Mouse (Mus musculus): ENCODE measurements around the gene Zer1. TPM values are rescaled to one million over a fixed set of nuclear protein-coding genes. Genes with fewer than 3 reads are reported as not detected.
A peak's percentile ranks its signal among the peaks of the same experiment; 100 is the strongest.
"Not testable (repeated sequence)": the region's sequence is repeated elsewhere in the genome, so short reads cannot be mapped to it uniquely, and the experiment has no call there.

The Zer1 gene
- polyA plus RNA-seq, 1 experiment from 2014 or later, result 8.4 TPM

GRCm38 (mm10) chr2:30056736-30057135 is 67.6 kb downstream of the Zer1 start:
- Histone ChIP-seq H3K27me3 (replicated peaks; ENCODE audit: control insufficient read depth, insufficient read depth, low read length) (no peaks in the 10 kb centered on the region), H3K4me1 (ENCODE audit: control insufficient read depth, insufficient read depth, low read length) (peaks cover 6% of the 10 kb centered on the region), H3K9ac (ENCODE audit: low read length) (no peak overlapping the region), H3K4me3 (ENCODE audit: low read depth, low read length) (no peak overlapping the region), H3K9me3 (replicated peaks; ENCODE audit: control insufficient read depth, low read length) (no peaks in the 10 kb centered on the region), H3K27ac (ENCODE audit: low read depth, low read length) (no peak overlapping the region), H3K4me2 (ENCODE audit: low read length) (no peak overlapping the region), H3K36me3 (ENCODE audit: control insufficient read depth, insufficient read depth, low read length) (no peaks in the 10 kb centered on the region)
- no peak for DNase-seq (ENCODE audit: low spot score)
- 82% methylated on average over 3 of the region's 3 CpGs for whole genome bisulfite sequencing
- ATAC-seq, result no peak

- H3K36me3 ChIP-seq (ENCODE audit: control insufficient read depth, insufficient read depth, low read length); H3K9me3 ChIP-seq (replicated peaks; ENCODE audit: control insufficient read depth, low read length); H3K4me3 ChIP-seq (ENCODE audit: low read depth, low read length); H3K27me3 ChIP-seq (replicated peaks; ENCODE audit: control insufficient read depth, insufficient read depth, low read length); H3K9ac ChIP-seq (ENCODE audit: low read length); ATAC-seq; DNase-seq (ENCODE audit: low spot score); H3K4me1 ChIP-seq (ENCODE audit: control insufficient read depth, insufficient read depth, low read length); H3K4me2 ChIP-seq (ENCODE audit: low read length); H3K27ac ChIP-seq (ENCODE audit: low read depth, low read length): not testable (repeated sequence)
- WGBS, result 90% methylated on average over 3 of the region's 3 CpGs
Observed at GRCm38 (mm10) chr2:30055310-30055709, 69.1 kb downstream of the Zer1 start.

- Histone ChIP-seq H3K27me3 (replicated peaks; ENCODE audit: control insufficient read depth, insufficient read depth, low read length) (no peaks in the 10 kb centered on the region), H3K9ac (ENCODE audit: low read length) (no peak overlapping the region), H3K27ac (ENCODE audit: low read depth, low read length) (no peak overlapping the region), H3K4me1 (ENCODE audit: control insufficient read depth, insufficient read depth, low read length) (peaks cover 6% of the 10 kb centered on the region; the same call in 1 of the 2 replicates), H3K4me3 (ENCODE audit: low read depth, low read length) (no peak overlapping the region), H3K9me3 (replicated peaks; ENCODE audit: control insufficient read depth, low read length) (no peaks in the 10 kb centered on the region), H3K36me3 (ENCODE audit: control insufficient read depth, insufficient read depth, low read length) (no peaks in the 10 kb centered on the region), H3K4me2 (ENCODE audit: low read length) (no peak overlapping the region)
- DNase-seq (ENCODE audit: low spot score) (peak; percentile 21), ATAC-seq (no peak)
- WGBS, result 40% methylated on average over 6 of the region's 6 CpGs
Observed at GRCm38 (mm10) chr2:30051992-30052761, 72.2 kb downstream of the Zer1 start.

- H3K4me3 ChIP-seq (ENCODE audit: low read depth, low read length), result no peak overlapping the region
- no peak overlapping the region for H3K9ac ChIP-seq (ENCODE audit: low read length)
- no peak overlapping the region for H3K4me2 ChIP-seq (ENCODE audit: low read length)
- no peak for ATAC-seq
- no peaks in the 10 kb centered on the region for H3K9me3 ChIP-seq (replicated peaks; ENCODE audit: control insufficient read depth, low read length)
- no peak overlapping the region for H3K27ac ChIP-seq (ENCODE audit: low read depth, low read length)
- H3K4me1 ChIP-seq (ENCODE audit: control insufficient read depth, insufficient read depth, low read length), result peaks cover 6% of the 10 kb centered on the region; the same call in 1 of the 2 replicates
- no peaks in the 10 kb centered on the region for H3K27me3 ChIP-seq (replicated peaks; ENCODE audit: control insufficient read depth, insufficient read depth, low read length)
- 0 out of 2 replicates have a peak, but pooled peaks cover 6% of the 10 kb centered on the region for H3K36me3 ChIP-seq (ENCODE audit: control insufficient read depth, insufficient read depth, low read length)
- 91% methylated on average over 3 of the region's 3 CpGs for WGBS
- DNase-seq (ENCODE audit: low spot score), result no peak
Observed at GRCm38 (mm10) chr2:30049831-30050230, 74.6 kb downstream of the Zer1 start.

GRCm38 (mm10) chr2:30048699-30049388 is 75.5 kb downstream of the Zer1 start, which contains the start of gene Wdr34:
TSS of gene Wdr34 (minus strand) at chr2:30048881.
- no peaks in the 10 kb centered on the region for H3K9me3 ChIP-seq (replicated peaks; ENCODE audit: control insufficient read depth, low read length)
- 1% methylated on average over 54 of the region's 54 CpGs for WGBS
- ATAC-seq, result peak; percentile 96

GRCm38 (mm10) chr2:30048101-30048501 is 76.3 kb downstream of the Zer1 start:
- Histone ChIP-seq H3K36me3 (ENCODE audit: control insufficient read depth, insufficient read depth, low read length) (0 out of 2 replicates have a peak, but pooled peaks cover 6% of the 10 kb centered on the region), H3K4me2 (ENCODE audit: low read length) (peak overlapping the region; percentile 63), H3K9ac (ENCODE audit: low read length) (peak overlapping the region; percentile 74), H3K27me3 (replicated peaks; ENCODE audit: control insufficient read depth, insufficient read depth, low read length) (no peaks in the 10 kb centered on the region), H3K4me3 (ENCODE audit: low read depth, low read length) (peak overlapping the region; percentile 60), H3K4me1 (ENCODE audit: control insufficient read depth, insufficient read depth, low read length) (peaks cover 6% of the 10 kb centered on the region; the same call in 1 of the 2 replicates), H3K9me3 (replicated peaks; ENCODE audit: control insufficient read depth, low read length) (no peaks in the 10 kb centered on the region), H3K27ac (ENCODE audit: low read depth, low read length) (peak overlapping the region; percentile 93; the same call in 1 of the 2 replicates)
- DNase-seq (ENCODE audit: low spot score) (peak; percentile 17), ATAC-seq (no peak)
- 55% methylated on average over 11 of the region's 11 CpGs for WGBS

More at GRCm38 (mm10) chr2:30048699-30049388, 75.5 kb downstream of the Zer1 start, which contains the start of gene Wdr34:
- peak within 1 kb of the TSS; percentile 74 for H3K9ac ChIP-seq (ENCODE audit: low read length)
- peaks cover 6% of the 10 kb centered on the region; the same call in 1 of the 2 replicates for H3K4me1 ChIP-seq (ENCODE audit: control insufficient read depth, insufficient read depth, low read length)
- peak within 1 kb of the TSS; percentile 63 for H3K4me2 ChIP-seq (ENCODE audit: low read length)
- H3K36me3 ChIP-seq (ENCODE audit: control insufficient read depth, insufficient read depth, low read length), result 0 out of 2 replicates have a peak, but pooled peaks cover 6% of the 10 kb centered on the region
- DNase-seq (ENCODE audit: low spot score), result peak; percentile 98
- H3K27ac ChIP-seq (ENCODE audit: low read depth, low read length), result peak within 1 kb of the TSS; percentile 93
- H3K27me3 ChIP-seq (replicated peaks; ENCODE audit: control insufficient read depth, insufficient read depth, low read length), result no peaks in the 10 kb centered on the region
- H3K4me3 ChIP-seq (ENCODE audit: low read depth, low read length), result peak within 1 kb of the TSS; percentile 60

Other genes starting within 250 kb of the Zer1 start
- gene Odf2, start 235.4 kb downstream of the Zer1 start, polyA plus RNA-seq (2014; fragmentation: Nextera tagmentation; extraction: Ambion mirVana), result 36.4 and 43.6 TPM in 2 replicates
- 54.0 and 63.3 TPM in 2 replicates for gene Gle1, start 189.2 kb downstream of the Zer1 start, polyA plus RNA-seq (2014; fragmentation: Nextera tagmentation; extraction: Ambion mirVana)
- gene Sptan1, start 159.0 kb downstream of the Zer1 start, polyA plus RNA-seq (2014; fragmentation: Nextera tagmentation; extraction: Ambion mirVana), result 310 and 312 TPM in 2 replicates
- gene Wdr34, start 75.7 kb downstream of the Zer1 start, polyA plus RNA-seq (2014; fragmentation: Nextera tagmentation; extraction: Ambion mirVana), result 51.4 and 63.1 TPM in 2 replicates
- 379 and 393 TPM in 2 replicates for gene Set, start 67.2 kb downstream of the Zer1 start, polyA plus RNA-seq (2014; fragmentation: Nextera tagmentation; extraction: Ambion mirVana)
- gene Pkn3, start 46.9 kb downstream of the Zer1 start, polyA plus RNA-seq (2014; fragmentation: Nextera tagmentation; extraction: Ambion mirVana), result 2.2 and 2.5 TPM in 2 replicates
- 21.6 and 24.1 TPM in 2 replicates for gene Zdhhc12, start 30.9 kb downstream of the Zer1 start, polyA plus RNA-seq (2014; fragmentation: Nextera tagmentation; extraction: Ambion mirVana)
- gene Tbc1d13, start 9.2 kb upstream of the Zer1 start, polyA plus RNA-seq (2014; fragmentation: Nextera tagmentation; extraction: Ambion mirVana), result 16.4 and 17.0 TPM in 2 replicates
- 12.8 and 17.4 TPM in 2 replicates for gene Endog, start 46.9 kb upstream of the Zer1 start, polyA plus RNA-seq (2014; fragmentation: Nextera tagmentation; extraction: Ambion mirVana)
- gene Spout1, start 53.9 kb upstream of the Zer1 start, polyA plus RNA-seq (2014; fragmentation: Nextera tagmentation; extraction: Ambion mirVana), result 59.6 and 60.7 TPM in 2 replicates
- gene Kyat1, start 81.3 kb upstream of the Zer1 start, polyA plus RNA-seq (2014; fragmentation: Nextera tagmentation; extraction: Ambion mirVana), result 16.5 and 17.7 TPM in 2 replicates
- gene Lrrc8a, start 113.1 kb upstream of the Zer1 start, polyA plus RNA-seq (2014; fragmentation: Nextera tagmentation; extraction: Ambion mirVana), result 61.8 and 66.8 TPM in 2 replicates
- gene Gm28035, start 116.0 kb upstream of the Zer1 start, polyA plus RNA-seq (2014; fragmentation: Nextera tagmentation; extraction: Ambion mirVana), result 0.34 and 0.56 TPM in 2 replicates
- gene Phyhd1, start 141.6 kb upstream of the Zer1 start, polyA plus RNA-seq (2014; fragmentation: Nextera tagmentation; extraction: Ambion mirVana), result 6.3 and 6.6 TPM in 2 replicates
- gene Gm28038, start 156.5 kb upstream of the Zer1 start, polyA plus RNA-seq (2014; fragmentation: Nextera tagmentation; extraction: Ambion mirVana), result not detected in 2 replicates
- gene Dolk, start 161.7 kb upstream of the Zer1 start, polyA plus RNA-seq (2014; fragmentation: Nextera tagmentation; extraction: Ambion mirVana), result 30.2 and 35.4 TPM in 2 replicates
- 25.6 and 30.3 TPM in 2 replicates for gene Nup188, start 161.8 kb upstream of the Zer1 start, polyA plus RNA-seq (2014; fragmentation: Nextera tagmentation; extraction: Ambion mirVana)
- gene Sh3glb2, start 234.8 kb upstream of the Zer1 start, polyA plus RNA-seq (2014; fragmentation: Nextera tagmentation; extraction: Ambion mirVana), result 106 and 123 TPM in 2 replicates
- gene Miga2, start 239.6 kb upstream of the Zer1 start, polyA plus RNA-seq (2014; fragmentation: Nextera tagmentation; extraction: Ambion mirVana), result 18.7 and 23.7 TPM in 2 replicates

Measured in forebrain, embryonic 14.5 days (tissue).